Mouse (Mus musculus): ENCODE measurements around the gene Olfr1320.

Gene Olfr1320

GRCm38 (mm10) chrX:49672033-49672432, at the start of gene Olfr1320:
Gene Olfr1320, plus strand, starts transcription at chrX:49672333.
- DNase-seq: no peak

GRCm38 (mm10) chrX:49627566-49627965, 44.6 kb upstream of the Olfr1320 start:
- no peak for DNase-seq

- DNase-seq: no peak
Observed at GRCm38 (mm10) chrX:49631195-49631594, 40.9 kb upstream of the Olfr1320 start.

GRCm38 (mm10) chrX:49660781-49661180, 11.4 kb upstream of the Olfr1320 start:
- DNase-seq: peak; percentile 5

Measured in right cerebral cortex, postnatal 14 days (tissue).